Mouse (Mus musculus) heart, embryonic 13.5 days (tissue): ENCODE data around the gene Dalrd3. TPM values are rescaled to one million over a fixed set of nuclear protein-coding genes. Genes with fewer than 3 reads are reported as not detected.

ENCODE experiments used
- ATAC-seq: fragments of 200-750 bp; cut with Nextera tagmentation; 2 replicates; pipeline ENCODE4 v1.8.0; 2017; ENCODE audit warnings: moderate TSS enrichment; ENCODE audit not compliant: insufficient number of reproducible peaks, low FRiP score, low TSS enrichment; ENCODE audit errors: extremely low read depth
- H3K27ac ChIP-seq: fragments of 300-500 bp; sonication (generic); replicated peaks from 2 replicates; pipeline ENCODE4 v1.5.1; 2015; ENCODE audit warnings: moderate library complexity, mild to moderate bottlenecking, inconsistent platforms
- H3K27me3 ChIP-seq: fragments of 300-500 bp; sonication (generic); replicated peaks from 2 replicates; pipeline ENCODE4 v1.6.1; 2015; ENCODE audit warnings: mild to moderate bottlenecking, inconsistent platforms
- H3K36me3 ChIP-seq: fragments of 300-500 bp; sonication (generic); 2 replicates; pipeline ENCODE4 v1.6.1; 2015; ENCODE audit warnings: mild to moderate bottlenecking, inconsistent platforms
- H3K4me1 ChIP-seq: fragments of 300-500 bp; sonication (generic); 2 replicates; pipeline ENCODE4 v1.6.1; 2015; ENCODE audit warnings: inconsistent platforms
- H3K4me2 ChIP-seq: fragments of 300-500 bp; sonication (generic); 2 replicates; pipeline ENCODE4 v1.6.1; 2015; ENCODE audit warnings: inconsistent platforms, mild to moderate bottlenecking, moderate library complexity
- H3K4me3 ChIP-seq: fragments of 300-500 bp; sonication (generic); 2 replicates; pipeline ENCODE4 v1.5.1; 2015; ENCODE audit warnings: moderate library complexity, mild to moderate bottlenecking, inconsistent platforms
- H3K9ac ChIP-seq: fragments of 300-500 bp; sonication (generic); 2 replicates; pipeline ENCODE4 v1.6.1; 2015; ENCODE audit warnings: inconsistent platforms, mild to moderate bottlenecking, moderate library complexity
- H3K9me3 ChIP-seq: fragments of 300-500 bp; sonication (generic); 2 replicates; pipeline ENCODE4 v1.6.1; 2016; ENCODE audit warnings: inconsistent platforms
- WGBS: fragments of 180-500 bp; shearing (Covaris S2); methylation state at CpG from one replicate; pipeline ENCODE4 v1.1.7; 2015; ENCODE audit warnings: mixed read lengths; 5-methylcytosine and 5-hydroxymethylcytosine counted together
- polyA plus RNA-seq: library from polyadenylated mRNA; unstranded; fragments of >200 nt; fragmentation: Nextera tagmentation; extraction: Ambion mirVana; gene quantifications from 2 replicates; pipeline ENCODE4 v1.2.1, GENCODE M21; 2015

The Dalrd3 gene
- 86.6 and 92.1 TPM in 2 replicates for polyA plus RNA-seq

GRCm38 (mm10) chr9:108569381-108570206, at the start of gene Dalrd3:
TSS of gene Dalrd3 (plus strand) at chr9:108569886.
- Histone ChIP-seq H3K36me3 (peaks cover 53% of the 10 kb centered on the region), H3K9me3 (no peaks in the 10 kb centered on the region), H3K27me3 (no peaks in the 10 kb centered on the region), H3K4me2 (peak within 1 kb of the TSS; percentile 98), H3K9ac (peak within 1 kb of the TSS; percentile 83), H3K27ac (peak within 1 kb of the TSS; percentile 60), H3K4me3 (peak within 1 kb of the TSS; percentile 68), H3K4me1 (peaks cover 51% of the 10 kb centered on the region)
- peak; percentile 17; the same call in 1 of the 2 replicates for ATAC-seq
- WGBS, result 5% methylated on average over 42 of the region's 42 CpGs

DNA sequence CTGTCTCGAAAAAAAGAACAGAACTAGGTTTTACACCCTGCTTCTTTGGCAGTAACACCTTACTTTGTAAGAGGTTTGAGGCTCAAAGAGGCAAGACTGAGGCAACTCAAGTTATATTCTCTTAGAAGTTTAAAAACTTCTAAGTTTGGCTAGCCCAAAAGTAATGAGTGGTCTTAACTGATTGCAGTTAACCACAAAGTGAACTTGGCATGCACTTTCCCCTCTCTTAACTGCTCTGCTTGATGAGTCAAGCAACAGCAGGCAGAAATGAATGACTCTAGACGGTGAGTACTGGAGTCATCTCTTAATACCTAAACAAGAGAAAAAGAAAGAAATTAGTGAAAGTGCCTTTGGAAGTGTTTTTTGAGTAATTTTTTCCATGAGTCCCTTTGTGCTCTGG, 48.1 kb upstream of the Dalrd3 start:
- Histone ChIP-seq H3K27ac (no peak overlapping the region), H3K9ac (no peak overlapping the region), H3K36me3 (peaks cover 33% of the 10 kb centered on the region), H3K9me3 (no peaks in the 10 kb centered on the region), H3K27me3 (no peaks in the 10 kb centered on the region), H3K4me1 (peaks cover 31% of the 10 kb centered on the region), H3K4me3 (no peak overlapping the region), H3K4me2 (no peak overlapping the region)
- no peak for ATAC-seq
- 70% methylated on average over 2 of the region's 2 CpGs for WGBS

DNA sequence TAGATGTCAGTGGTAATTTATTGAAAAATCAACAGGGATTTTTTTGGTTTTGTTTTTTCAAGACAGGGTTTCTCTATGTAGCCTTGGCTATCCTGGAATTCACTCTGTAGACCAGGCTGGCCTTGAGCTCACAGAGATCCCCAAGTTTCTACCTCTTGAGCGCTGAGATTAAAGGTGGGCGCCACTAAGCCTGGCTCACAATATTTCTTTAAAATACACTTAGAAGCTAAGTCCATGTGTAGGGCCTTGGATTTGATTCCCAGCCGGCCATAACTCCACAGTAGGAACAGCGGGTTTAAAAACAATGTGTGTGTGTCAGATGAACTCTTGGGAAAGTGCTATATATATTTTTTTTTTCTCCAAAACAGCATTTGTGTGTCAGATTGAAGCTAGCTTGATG, 46.3 kb upstream of the Dalrd3 start:
- ATAC-seq, result no peak
- Histone ChIP-seq H3K36me3 (peaks cover 40% of the 10 kb centered on the region), H3K4me1 (peaks cover 31% of the 10 kb centered on the region), H3K27me3 (no peaks in the 10 kb centered on the region), H3K4me2 (no peak overlapping the region), H3K9ac (no peak overlapping the region), H3K27ac (no peak overlapping the region), H3K9me3 (no peaks in the 10 kb centered on the region), H3K4me3 (no peak overlapping the region)
- 97% methylated on average over 4 of the region's 4 CpGs for WGBS

DNA sequence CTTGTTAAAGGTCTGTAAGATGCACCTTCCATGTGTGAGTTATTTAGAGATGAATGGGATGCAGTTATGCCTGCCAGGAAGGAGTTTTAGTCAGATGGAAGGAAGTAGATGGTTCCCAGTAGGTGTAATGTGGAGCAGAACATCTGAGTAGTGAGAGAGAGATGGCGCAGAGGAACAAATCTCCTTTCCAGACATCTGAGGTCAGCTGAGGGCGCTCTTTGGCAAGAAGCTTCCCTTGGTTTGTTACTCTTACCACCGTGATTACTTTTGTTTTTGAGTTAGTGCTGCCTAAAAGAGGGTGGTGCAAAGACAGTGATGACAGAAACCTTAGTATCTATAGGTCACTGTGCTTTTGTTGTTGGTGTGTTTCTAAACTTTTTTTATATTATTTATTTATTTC, 44.3 kb upstream of the Dalrd3 start:
- Histone ChIP-seq H3K9me3 (no peaks in the 10 kb centered on the region), H3K36me3 (peaks cover 45% of the 10 kb centered on the region), H3K9ac (no peak overlapping the region), H3K4me2 (no peak overlapping the region), H3K4me3 (no peak overlapping the region), H3K27ac (no peak overlapping the region), H3K4me1 (peaks cover 14% of the 10 kb centered on the region), H3K27me3 (no peaks in the 10 kb centered on the region)
- WGBS, result 69% methylated on average over 3 of the region's 3 CpGs
- no peak for ATAC-seq

DNA sequence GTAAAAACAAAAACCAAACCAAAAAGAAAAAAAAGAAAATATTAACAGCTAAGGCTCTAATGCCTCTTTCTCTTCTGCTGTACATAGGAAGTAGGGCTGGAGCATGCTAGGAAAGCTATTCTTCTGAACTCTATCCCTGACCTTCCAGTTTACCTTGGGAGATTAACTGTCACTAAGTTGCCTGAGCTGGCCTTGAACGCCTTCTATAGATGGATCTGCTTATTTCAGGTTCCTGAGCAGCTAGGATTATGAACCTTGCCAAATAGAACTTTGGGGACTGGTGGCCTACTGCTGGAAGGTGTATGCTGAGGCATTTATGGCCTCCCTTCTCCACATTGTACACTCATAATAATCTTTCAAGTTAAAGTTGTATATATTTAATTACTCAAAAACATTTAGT, 38.7 kb upstream of the Dalrd3 start:
- 84% methylated on average over 1 of the region's 1 CpGs for WGBS
- Histone ChIP-seq H3K27me3 (no peaks in the 10 kb centered on the region), H3K36me3 (peaks cover 83% of the 10 kb centered on the region), H3K27ac (no peak overlapping the region), H3K4me1 (no peaks in the 10 kb centered on the region), H3K4me2 (no peak overlapping the region), H3K9ac (no peak overlapping the region), H3K9me3 (no peaks in the 10 kb centered on the region), H3K4me3 (no peak overlapping the region)
- no peak for ATAC-seq

DNA sequence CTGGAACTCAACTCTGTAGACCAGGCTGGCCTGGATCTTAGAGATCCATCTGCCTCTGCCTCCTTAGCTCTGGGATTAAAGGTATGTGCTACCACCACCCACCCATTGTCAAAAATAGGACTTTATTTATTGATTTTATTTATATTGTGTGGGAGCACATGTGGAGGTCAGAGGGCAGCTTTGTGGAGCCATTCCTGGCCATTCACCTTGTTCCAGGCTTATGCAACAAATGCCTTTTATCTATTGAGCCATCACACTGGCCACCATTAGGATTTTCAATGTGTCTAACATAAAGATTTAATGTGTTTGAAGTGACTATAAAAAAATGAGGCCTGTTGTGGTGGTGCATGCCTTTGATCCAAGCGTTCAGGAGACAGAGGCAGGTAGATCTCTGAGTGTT, 38.2 kb upstream of the Dalrd3 start:
- no peak for ATAC-seq

GRCm38 (mm10) chr9:108540846-108541245, 28.8 kb upstream of the Dalrd3 start:
- Histone ChIP-seq H3K4me1 (no peaks in the 10 kb centered on the region), H3K9ac (no peak overlapping the region), H3K4me2 (no peak overlapping the region), H3K9me3 (no peaks in the 10 kb centered on the region), H3K27me3 (no peaks in the 10 kb centered on the region), H3K36me3 (peaks cover 98% of the 10 kb centered on the region), H3K27ac (no peak overlapping the region), H3K4me3 (no peak overlapping the region)
- ATAC-seq, result no peak

More for the DNA sequence above, 38.2 kb upstream of the Dalrd3 start:
- Histone ChIP-seq H3K4me2 (no peak overlapping the region), H3K4me3 (no peak overlapping the region), H3K4me1 (no peaks in the 10 kb centered on the region), H3K27ac (no peak overlapping the region), H3K9me3 (no peaks in the 10 kb centered on the region), H3K36me3 (peaks cover 88% of the 10 kb centered on the region), H3K27me3 (no peaks in the 10 kb centered on the region), H3K9ac (no peak overlapping the region)
- WGBS, result 92% methylated on average over 1 of the region's 1 CpGs

DNA sequence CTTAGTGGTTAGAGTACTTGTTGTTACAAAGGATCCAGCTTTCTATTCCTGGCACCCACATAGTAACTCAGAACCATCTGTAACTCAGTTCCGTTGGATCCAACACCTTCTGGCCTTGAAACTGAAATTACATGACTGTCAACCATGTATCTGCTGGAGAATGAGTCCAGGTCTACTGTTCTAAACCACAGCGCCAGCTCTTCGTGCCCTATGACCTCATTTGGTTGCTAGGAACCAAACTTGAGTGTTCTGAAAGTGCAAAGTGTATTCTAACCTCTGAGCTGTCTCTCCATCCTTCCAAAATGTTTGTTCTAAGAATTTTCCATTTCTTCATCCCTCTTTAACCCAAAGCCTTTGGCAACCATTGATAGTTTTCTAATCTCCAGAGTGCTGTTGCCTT, 23.7 kb upstream of the Dalrd3 start:
- H3K9ac ChIP-seq, result no peak overlapping the region
- H3K9me3 ChIP-seq, result no peaks in the 10 kb centered on the region
- H3K4me3 ChIP-seq, result no peak overlapping the region
- H3K27ac ChIP-seq, result no peak overlapping the region
- ATAC-seq, result no peak
- H3K36me3 ChIP-seq, result peaks cover 96% of the 10 kb centered on the region
- no peaks in the 10 kb centered on the region for H3K27me3 ChIP-seq
- WGBS, result 91% methylated on average over 3 of the region's 3 CpGs
- no peak overlapping the region for H3K4me2 ChIP-seq
- no peaks in the 10 kb centered on the region for H3K4me1 ChIP-seq

- Histone ChIP-seq H3K9ac (no peak overlapping the region), H3K4me3 (no peak overlapping the region), H3K36me3 (peaks cover 94% of the 10 kb centered on the region), H3K4me1 (no peaks in the 10 kb centered on the region), H3K27ac (no peak overlapping the region), H3K4me2 (no peak overlapping the region), H3K9me3 (no peaks in the 10 kb centered on the region), H3K27me3 (no peaks in the 10 kb centered on the region)
- no peak for ATAC-seq
- WGBS, result 88% methylated on average over 1 of the region's 1 CpGs
Observed at GRCm38 (mm10) chr9:108546875-108547274, 22.8 kb upstream of the Dalrd3 start.

DNA sequence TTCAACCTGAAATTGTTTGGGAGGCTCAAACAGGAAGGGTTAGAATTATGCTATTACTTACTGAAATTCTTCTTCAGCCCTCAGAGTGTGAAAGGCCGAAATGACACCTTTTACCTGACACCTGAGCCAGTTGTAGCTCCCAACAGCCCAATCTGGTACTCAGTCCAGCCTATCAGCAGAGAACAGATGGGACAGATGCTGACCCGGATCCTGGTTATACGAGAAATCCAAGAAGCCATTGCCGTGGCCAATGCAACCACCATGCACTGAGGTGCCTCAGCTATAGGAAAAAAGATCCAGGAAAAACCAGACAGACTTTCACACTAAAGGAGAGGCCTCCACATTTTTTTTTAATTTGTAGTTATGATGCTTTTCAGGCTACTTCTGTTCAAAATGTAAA, 10.5 kb upstream of the Dalrd3 start:
- WGBS, result 80% methylated on average over 4 of the region's 4 CpGs
- H3K4me1 ChIP-seq, result peaks cover 15% of the 10 kb centered on the region
- no peak overlapping the region for H3K4me3 ChIP-seq
- H3K36me3 ChIP-seq, result peaks cover 86% of the 10 kb centered on the region
- ATAC-seq, result no peak
- H3K27ac ChIP-seq, result no peak overlapping the region
- H3K9me3 ChIP-seq, result no peaks in the 10 kb centered on the region
- H3K27me3 ChIP-seq, result no peaks in the 10 kb centered on the region
- 0 out of 2 replicates have a peak overlapping the region, but pooled peaks have one; percentile 0 for H3K9ac ChIP-seq
- H3K4me2 ChIP-seq, result no peak overlapping the region

DNA sequence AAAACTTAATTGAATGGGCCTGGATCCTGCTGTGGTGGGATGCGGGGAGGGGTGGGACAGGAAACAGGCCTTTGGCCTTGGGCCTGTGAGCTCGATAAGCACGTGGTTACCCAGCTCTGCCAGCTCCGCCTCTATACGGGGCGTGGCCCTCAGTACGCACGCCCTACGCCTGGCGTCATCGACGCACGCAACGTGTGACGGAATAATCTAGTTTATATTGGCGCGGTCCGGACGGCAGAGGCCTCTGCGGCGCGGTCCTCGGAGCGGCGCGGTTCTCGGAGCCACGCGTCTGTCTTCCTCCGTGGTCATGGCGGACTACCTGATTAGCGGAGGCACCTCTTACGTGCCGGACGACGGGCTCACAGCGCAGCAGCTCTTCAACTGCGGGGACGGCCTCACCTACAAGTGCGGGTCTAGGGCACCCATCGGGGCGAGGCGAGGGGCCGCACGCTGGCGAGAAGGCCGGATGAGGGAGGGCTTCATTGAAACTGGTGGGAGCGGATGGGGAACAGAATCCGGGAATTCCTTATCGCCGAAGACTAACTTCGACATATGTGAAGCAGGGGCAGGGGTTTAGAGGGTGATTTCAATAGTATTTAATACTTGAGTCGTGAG, 9.4 kb upstream of the Dalrd3 start, which contains the start of gene Impdh2:
Impdh2 (plus strand) TSS at position 60 of the 615 bp plus-strand sequence.
- under 1% methylated on average over 52 of the region's 53 CpGs for WGBS
- Histone ChIP-seq H3K4me3 (peak within 1 kb of the TSS; percentile 64), H3K27ac (peak within 1 kb of the TSS; percentile 87), H3K4me2 (peak within 1 kb of the TSS; percentile 76), H3K4me1 (peaks cover 15% of the 10 kb centered on the region), H3K27me3 (no peaks in the 10 kb centered on the region), H3K36me3 (peaks cover 86% of the 10 kb centered on the region), H3K9me3 (no peaks in the 10 kb centered on the region), H3K9ac (peak within 1 kb of the TSS; percentile 86)
- peak; percentile 97 for ATAC-seq
